ENCODE assay signal across 8 mouse cellular contexts in the genomic region with DNA sequence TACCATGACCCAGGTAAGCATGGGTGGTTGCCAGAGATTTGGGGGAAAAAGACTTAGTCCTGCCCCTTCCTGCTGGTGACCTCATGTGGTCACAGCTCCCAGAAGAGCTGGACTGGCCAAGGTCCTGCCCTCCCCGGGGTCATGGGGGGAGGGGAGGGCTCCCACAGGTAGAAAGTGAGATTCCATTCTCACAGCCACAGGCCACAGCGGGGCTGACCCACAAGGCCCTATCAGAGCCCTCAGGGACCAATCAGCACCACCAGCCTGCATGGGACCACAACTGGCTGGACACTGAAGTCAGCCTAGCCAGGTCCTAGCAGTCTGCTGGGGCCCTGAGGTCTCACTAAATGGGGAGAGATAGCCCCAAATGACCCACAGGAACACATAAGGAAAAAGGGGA.
A peak's percentile ranks its signal among the peaks of the same experiment; 100 is the strongest.
DNase-seq lines count a peak whose midpoint lies in the region; ATAC-seq and TF ChIP-seq lines count a peak whose summit lies in the region.

No protein-coding gene starts in this region.

- peak overlapping the region; percentile 71; the same call in 1 of the 2 replicates for H3K27ac ChIP-seq in left cerebral cortex, adult 2 months
- peak overlapping the region; percentile 99 for H3K27ac ChIP-seq in forebrain, embryonic 12.5 days
- peak overlapping the region; percentile 99 for H3K27ac ChIP-seq in limb, embryonic 10.5 days
- peak overlapping the region; percentile 100 for H3K27ac ChIP-seq in neural tube, embryonic 14.5 days (ENCODE audit: low read depth, low read length)

- H3K36me3 ChIP-seq in forebrain, embryonic 12.5 days (replicated peaks): no peaks in the 10 kb centered on the region
- H3K36me3 ChIP-seq in limb, embryonic 10.5 days: no peaks in the 10 kb centered on the region
- no peaks in the 10 kb centered on the region for H3K36me3 ChIP-seq in neural tube, embryonic 14.5 days (ENCODE audit: control insufficient read depth, insufficient read depth, low read length)

- peak overlapping the region; percentile 76 for H3K9ac ChIP-seq in forebrain, embryonic 12.5 days
- H3K9ac ChIP-seq in neural tube, embryonic 14.5 days (replicated peaks; ENCODE audit: low read depth, low read length): no peak overlapping the region

- ATAC-seq in forebrain, embryonic 12.5 days (ENCODE audit: low FRiP score): no peak
- no peak for ATAC-seq in neural tube, embryonic 14.5 days (ENCODE audit: low read depth)
- ATAC-seq in granulocyte monocyte progenitor cell, adult 5-6 weeks (replicated peaks; ENCODE audit: poor library complexity, severe bottlenecking): no peak

- WGBS in forebrain, embryonic 12.5 days: 41% methylated on average over 2 of the region's 2 CpGs
- 32% methylated on average over 2 of the region's 2 CpGs for WGBS in limb, embryonic 10.5 days
- WGBS in neural tube, embryonic 14.5 days: 38% methylated on average over 2 of the region's 2 CpGs

- no peak for TF ChIP-seq CTCF in left cerebral cortex, adult 2 months (IDR thresholded peaks at IDR 0.05)

- no peaks in the 10 kb centered on the region for H3K9me3 ChIP-seq in forebrain, embryonic 12.5 days
- no peaks in the 10 kb centered on the region for H3K9me3 ChIP-seq in limb, embryonic 10.5 days (replicated peaks)
- H3K9me3 ChIP-seq in neural tube, embryonic 14.5 days (ENCODE audit: control insufficient read depth, low read length): no peaks in the 10 kb centered on the region

- H3K4me2 ChIP-seq in forebrain, embryonic 12.5 days: peak overlapping the region; percentile 56
- H3K4me2 ChIP-seq in neural tube, embryonic 14.5 days (ENCODE audit: low read depth, low read length): peak overlapping the region; percentile 78

- peaks cover 46% of the 10 kb centered on the region for H3K4me1 ChIP-seq in forebrain, embryonic 12.5 days
- peaks cover 41% of the 10 kb centered on the region for H3K4me1 ChIP-seq in limb, embryonic 10.5 days
- peaks cover 26% of the 10 kb centered on the region for H3K4me1 ChIP-seq in neural tube, embryonic 14.5 days (ENCODE audit: control insufficient read depth, insufficient read depth, low read length)

- no peak for DNase-seq in left cerebral cortex, adult 2 months (ENCODE audit: extremely low spot score in 1 of 2, low spot score in 2 of 2)
- no peak for DNase-seq in left cerebral cortex, adult 18-20 months (ENCODE audit: low spot score in 2 of 2)
- DNase-seq in limb, embryonic 10.5 days (ENCODE audit: low spot score): no peak
- DNase-seq in frontal cortex, postnatal 14 days (ENCODE audit: low spot score in 2 of 2): no peak
- no peak for DNase-seq in kidney, adult 11 months

- no peaks in the 10 kb centered on the region for H3K27me3 ChIP-seq in forebrain, embryonic 12.5 days
- H3K27me3 ChIP-seq in limb, embryonic 10.5 days (ENCODE audit: low read depth, poor library complexity, severe bottlenecking): no peaks in the 10 kb centered on the region
- no peaks in the 10 kb centered on the region for H3K27me3 ChIP-seq in neural tube, embryonic 14.5 days (ENCODE audit: control insufficient read depth, insufficient read depth, low read length)

- no peak overlapping the region for H3K4me3 ChIP-seq in left cerebral cortex, adult 2 months
- H3K4me3 ChIP-seq in forebrain, embryonic 12.5 days (replicated peaks): peak overlapping the region; percentile 36; the same call in 1 of the 2 replicates
- peak overlapping the region; percentile 57; the same call in 1 of the 2 replicates for H3K4me3 ChIP-seq in limb, embryonic 10.5 days
- no peak overlapping the region for H3K4me3 ChIP-seq in neural tube, embryonic 14.5 days (ENCODE audit: low read depth, low read length)

- intact Hi-C loops in left cerebral cortex, adult 2 months (cut with DNase I): loop anchor here (5.0 to 10.0 kb wide), 3 partner anchors 190 to 872 kb away; no protein-coding TSS in a partner anchor

Comparison
In these comparisons a context has a peak if more than half of its experiments do, and no peak if none do; other contexts are left out.
1. H3K4me3 ChIP-seq: peak in forebrain, embryonic 12.5 days (single experiment) and limb, embryonic 10.5 days (single experiment); none in left cerebral cortex, adult 2 months (single experiment) and neural tube, embryonic 14.5 days (single experiment).
2. Peak in every context shown above with its lines, with median percentiles within 50 percentile points of each other: H3K27ac ChIP-seq.